Mouse (Mus musculus): ENCODE data around the gene Slamf9.

DNA sequence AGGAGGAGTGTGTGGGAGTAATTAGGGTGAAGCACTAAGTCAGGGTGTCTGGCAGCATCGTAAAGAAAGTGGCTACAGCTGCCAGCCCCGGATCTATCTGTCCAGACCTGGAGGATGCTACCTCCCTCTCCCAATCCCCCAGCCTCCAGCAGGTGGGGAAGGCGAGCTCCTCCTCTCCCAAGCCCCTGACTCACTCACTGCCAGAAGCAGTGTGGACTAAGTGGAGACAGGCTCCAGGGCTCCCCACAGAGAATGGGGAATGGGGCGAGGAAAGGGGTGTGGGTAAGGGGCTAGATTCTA, 8.2 kb downstream of the Slamf9 start:
- TF ChIP-seq CTCF (IDR thresholded peaks at IDR 0.05; ENCODE audit: low read depth, low read length) (no peak), POLR2A (IDR thresholded peaks at IDR 0.05; ENCODE audit: borderline replicate concordance, low read depth, low read length) (no peak)
